Comparison of ENCODE assay signal across 20 mouse cellular contexts in genomic region chr14:105416964-105417363, GRCm38 (mm10).
DNase-seq lines count a peak whose midpoint lies in the region; ATAC-seq lines count a peak whose summit lies in the region.
"Had no signal": no experiment of that assay in that cellular context is flagged by ENCODE, and none has a peak within 500 bp of the region (broad histone marks: within the 10 kb centered on the region; RNA-seq: fewer than 3 reads in every experiment).

No protein-coding gene starts in this region.

- 27% methylated on average over 7 of the region's 7 CpGs for WGBS in embryonic facial prominence, embryonic 13.5 days
- WGBS in limb, embryonic 12.5 days, result 42% methylated on average over 7 of the region's 7 CpGs
- WGBS in hindbrain, embryonic 13.5 days, result 81% methylated on average over 7 of the region's 7 CpGs

- no peak overlapping the region for H3K4me3 ChIP-seq in embryonic facial prominence, embryonic 13.5 days
- no peak overlapping the region for H3K4me3 ChIP-seq in limb, embryonic 12.5 days (replicated peaks)
- H3K4me3 ChIP-seq in hindbrain, embryonic 13.5 days, result no peak overlapping the region
- H3K4me3 ChIP-seq: forebrain, embryonic 15.5 days; hindbrain, embryonic 12.5 days; liver, embryonic 15.5 days; midbrain, embryonic 12.5 days; neural tube, embryonic 12.5 days had no signal

- H3K27ac ChIP-seq in embryonic facial prominence, embryonic 13.5 days, result no peak overlapping the region
- 0 out of 2 replicates have a peak overlapping the region, but pooled peaks have one; percentile 50 for H3K27ac ChIP-seq in limb, embryonic 12.5 days
- no peak overlapping the region for H3K27ac ChIP-seq in hindbrain, embryonic 13.5 days
- H3K27ac ChIP-seq: forebrain, embryonic 15.5 days; hindbrain, embryonic 12.5 days; liver, embryonic 15.5 days; midbrain, embryonic 12.5 days; neural tube, embryonic 12.5 days had no signal

- H3K4me2 ChIP-seq in embryonic facial prominence, embryonic 13.5 days, result peak overlapping the region; percentile 32
- peak overlapping the region; percentile 21; the same call in 1 of the 2 replicates for H3K4me2 ChIP-seq in limb, embryonic 12.5 days
- H3K4me2 ChIP-seq in hindbrain, embryonic 13.5 days, result no peak overlapping the region
- H3K4me2 ChIP-seq: forebrain, embryonic 15.5 days; hindbrain, embryonic 12.5 days; liver, embryonic 15.5 days; midbrain, embryonic 12.5 days; neural tube, embryonic 12.5 days had no signal

- H3K27me3 ChIP-seq in embryonic facial prominence, embryonic 13.5 days, result no peaks in the 10 kb centered on the region
- H3K27me3 ChIP-seq in limb, embryonic 12.5 days, result no peaks in the 10 kb centered on the region
- H3K27me3 ChIP-seq in hindbrain, embryonic 13.5 days, result no peaks in the 10 kb centered on the region
- H3K27me3 ChIP-seq: CH12.LX; forebrain, embryonic 15.5 days; hindbrain, embryonic 12.5 days; liver, embryonic 15.5 days; midbrain, embryonic 12.5 days; neural tube, embryonic 12.5 days had no signal

- peak; percentile 8 for DNase-seq in gastrocnemius, postnatal 25 days
- no peak for DNase-seq in gastrocnemius, postnatal 10 days
- peak; percentile 35 for DNase-seq in kidney, postnatal 10 days
- no peak for DNase-seq in kidney, adult 9 months
- DNase-seq in left cerebral cortex, postnatal 36 days (ENCODE audit: low spot score in 2 of 2), result no peak
- DNase-seq: adrenal gland, postnatal 25 days; cerebellum, adult 18-20 months; cerebellum, postnatal 25 days; right cerebral cortex, adult 18-20 months; thymus, postnatal 36 days had no signal

- H3K9me3 ChIP-seq in embryonic facial prominence, embryonic 13.5 days, result no peaks in the 10 kb centered on the region
- no peaks in the 10 kb centered on the region for H3K9me3 ChIP-seq in limb, embryonic 12.5 days
- H3K9me3 ChIP-seq in hindbrain, embryonic 13.5 days, result no peaks in the 10 kb centered on the region
- H3K9me3 ChIP-seq: forebrain, embryonic 15.5 days; hindbrain, embryonic 12.5 days; liver, embryonic 15.5 days; midbrain, embryonic 12.5 days; neural tube, embryonic 12.5 days had no signal

- no peak overlapping the region for H3K9ac ChIP-seq in embryonic facial prominence, embryonic 13.5 days
- H3K9ac ChIP-seq in limb, embryonic 12.5 days (replicated peaks), result no peak overlapping the region
- H3K9ac ChIP-seq in hindbrain, embryonic 13.5 days, result no peak overlapping the region
- H3K9ac ChIP-seq: forebrain, embryonic 15.5 days; hindbrain, embryonic 12.5 days; liver, embryonic 15.5 days; midbrain, embryonic 12.5 days; neural tube, embryonic 12.5 days had no signal

- ATAC-seq in embryonic facial prominence, embryonic 13.5 days (ENCODE audit: insufficient number of reproducible peaks, insufficient read depth, low FRiP score, low TSS enrichment, low read depth), result no peak
- ATAC-seq in limb, embryonic 12.5 days (ENCODE audit: insufficient number of reproducible peaks, insufficient read depth, low FRiP score, low TSS enrichment, low read depth), result 0 out of 2 replicates have a peak, but pooled peaks have one; percentile 66
- ATAC-seq in hindbrain, embryonic 13.5 days (ENCODE audit: low FRiP score), result no peak
- ATAC-seq: forebrain, embryonic 15.5 days; inflammation-experienced regulatory T-cells, adult 6 months had no signal

- no peaks in the 10 kb centered on the region for H3K36me3 ChIP-seq in embryonic facial prominence, embryonic 13.5 days
- H3K36me3 ChIP-seq in limb, embryonic 12.5 days, result no peaks in the 10 kb centered on the region
- H3K36me3 ChIP-seq in hindbrain, embryonic 13.5 days, result no peaks in the 10 kb centered on the region
- H3K36me3 ChIP-seq: forebrain, embryonic 15.5 days; hindbrain, embryonic 12.5 days; liver, embryonic 15.5 days; midbrain, embryonic 12.5 days; neural tube, embryonic 12.5 days had no signal

- intact Hi-C loops in left cerebral cortex, postnatal 36 days (cut with DNase I), result no loop called here

- H3K4me1 ChIP-seq in embryonic facial prominence, embryonic 13.5 days, result peaks cover 8% of the 10 kb centered on the region
- H3K4me1 ChIP-seq in limb, embryonic 12.5 days (replicated peaks), result peaks cover 12% of the 10 kb centered on the region; the same call in 1 of the 2 replicates
- no peaks in the 10 kb centered on the region for H3K4me1 ChIP-seq in hindbrain, embryonic 13.5 days (replicated peaks)
- H3K4me1 ChIP-seq: forebrain, embryonic 15.5 days; hindbrain, embryonic 12.5 days; liver, embryonic 15.5 days; midbrain, embryonic 12.5 days; neural tube, embryonic 12.5 days had no signal

Comparison
In these comparisons a context has a peak if more than half of its experiments do, and no peak if none do; other contexts are left out.
1. DNase-seq: peak in gastrocnemius, postnatal 25 days (single experiment) and kidney, postnatal 10 days (single experiment); none in gastrocnemius, postnatal 10 days (single experiment), kidney, adult 9 months (single experiment) and left cerebral cortex, postnatal 36 days (0 of 2).